Mouse (Mus musculus): ENCODE measurements around the gene Entpd3.

Entpd3 gene

GRCm38 (mm10) chr9:120581941-120582618 lies 42.5 kb downstream of the Entpd3 start:
- peak; percentile 85 for DNase-seq (ENCODE audit: low read depth)

- peak; percentile 97 for DNase-seq (ENCODE audit: low read depth)
Observed at GRCm38 (mm10) chr9:120582619-120583308, 43.1 kb downstream of the Entpd3 start.

- no peak for DNase-seq (ENCODE audit: low read depth)
Observed at GRCm38 (mm10) chr9:120583314-120583713, 43.7 kb downstream of the Entpd3 start.

GRCm38 (mm10) chr9:120586546-120586945 lies 46.9 kb downstream of the Entpd3 start:
- DNase-seq (ENCODE audit: low read depth) = peak; percentile 86

- DNase-seq (ENCODE audit: low read depth) = peak; percentile 76
Observed at GRCm38 (mm10) chr9:120591490-120591889, 51.9 kb downstream of the Entpd3 start.

- DNase-seq (ENCODE audit: low read depth) = peak; percentile 34
Observed at GRCm38 (mm10) chr9:120593383-120594101, 53.9 kb downstream of the Entpd3 start.

- DNase-seq (ENCODE audit: low read depth) = no peak
Observed at GRCm38 (mm10) chr9:120594839-120595238, 55.2 kb downstream of the Entpd3 start.

- no peak for DNase-seq (ENCODE audit: low read depth)
Observed at GRCm38 (mm10) chr9:120595306-120595705, 55.7 kb downstream of the Entpd3 start.

GRCm38 (mm10) chr9:120601488-120602171 lies 62.0 kb downstream of the Entpd3 start:
- DNase-seq (ENCODE audit: low read depth) = peak; percentile 53

GRCm38 (mm10) chr9:120602172-120602838 lies 62.7 kb downstream of the Entpd3 start:
- no peak for DNase-seq (ENCODE audit: low read depth)

GRCm38 (mm10) chr9:120602839-120603511 lies 63.4 kb downstream of the Entpd3 start:
- DNase-seq (ENCODE audit: low read depth) = peak; percentile 51

- no peak for DNase-seq (ENCODE audit: low read depth)
Observed at GRCm38 (mm10) chr9:120603512-120603908, 63.9 kb downstream of the Entpd3 start.

- DNase-seq (ENCODE audit: low read depth) = no peak
Observed at GRCm38 (mm10) chr9:120603956-120604355, 64.3 kb downstream of the Entpd3 start.

- no peak for DNase-seq (ENCODE audit: low read depth)
Observed at GRCm38 (mm10) chr9:120611055-120611454, 71.4 kb downstream of the Entpd3 start.

- no peak for DNase-seq (ENCODE audit: low read depth)
Observed at GRCm38 (mm10) chr9:120614059-120614458, 74.4 kb downstream of the Entpd3 start.
